Mouse (Mus musculus) thymus, adult 2 months (tissue): ENCODE data around the gene Orm3.

Experiments used
- CTCF ChIP-seq: fragments of 200-500 bp; IDR thresholded peaks from 2 replicates; pipeline ENCODE4 v1.5.1; 2012; ENCODE audit warnings: mild to moderate bottlenecking, control low read depth, low read length, moderate library complexity, borderline replicate concordance; ENCODE audit not compliant: control insufficient read depth, poor library complexity, insufficient read depth; ENCODE audit errors: extremely low read depth
- POLR2A ChIP-seq: fragments of 200-500 bp; IDR thresholded peaks from 2 replicates; pipeline ENCODE4 v1.6.1; 2012; ENCODE audit warnings: mild to moderate bottlenecking, low read length, control low read depth, moderate library complexity; ENCODE audit not compliant: control insufficient read depth, poor library complexity, insufficient read depth; ENCODE audit errors: extremely low read depth

- no peak for TF ChIP-seq CTCF
- TF ChIP-seq POLR2A: no peak
Observed at GRCm38 (mm10) chr4:63402558-63402957, 46.6 kb downstream of the Orm3 start.
